Mouse (Mus musculus): ENCODE results near the gene Wtip.

GRCm38 (mm10) chr7:34122987-34123720 is 9.9 kb downstream of the Wtip start:
- TF ChIP-seq GATA1 (IDR thresholded peaks at IDR 0.05; ENCODE audit: borderline replicate concordance, low read length) (no peak), FLI1 (IDR thresholded peaks at IDR 0.05; ENCODE audit: low read length) (no peak)

Data from megakaryocyte, embryonic 14.5 days (primary cell).